Mouse (Mus musculus) forebrain, embryonic 14.5 days (tissue): ENCODE measurements around the gene Lpar1. TPM values are rescaled to one million over a fixed set of nuclear protein-coding genes. Genes with fewer than 3 reads are reported as not detected.

Experiments used
- microRNA-seq: library from miRNA; unstranded; fragments of <30 nt; microRNA quantifications from one replicate; pipeline ENCODE4, GENCODE M21; 2016
- polyA plus RNA-seq: library from polyadenylated mRNA; unstranded; fragments of >200 nt; fragmentation: Nextera tagmentation; extraction: Ambion mirVana; gene quantifications from 2 replicates; pipeline ENCODE4 v1.2.1, GENCODE M21; 2014

Lpar1 gene
- polyA plus RNA-seq, 1 experiment from 2014 or later, result 35.2 TPM

Small RNAs within 50 kb of the gene (microRNA-seq; reads per million reads assigned to microRNA genes)
- 0.53 reads per million for gene Mir3095

Other genes starting within 250 kb of the Lpar1 start
- gene Olfr267, start 233.8 kb upstream of the Lpar1 start, polyA plus RNA-seq, result 0.24 TPM in 1 of 2 replicates, not detected in the other